Mouse (Mus musculus): Measurements from ENCODE around the gene Cpsf6. TPM values are rescaled to one million over a fixed set of nuclear protein-coding genes. Genes with fewer than 3 reads are reported as not detected.
"Not testable (repeated sequence)": the region's sequence is repeated elsewhere in the genome, so short reads cannot be mapped to it uniquely, and the experiment has no call there.

Gene Cpsf6
- polyA plus RNA-seq, 1 experiment from 2014 or later, result 164 TPM

GRCm38 (mm10) chr10:117393891-117394395 is 14.1 kb upstream of the Cpsf6 start:
- peak overlapping the region; percentile 42 for H3K4me3 ChIP-seq (replicated peaks)
- no peak for ATAC-seq (replicated peaks; ENCODE audit: low FRiP score)
- WGBS, result 65% methylated on average over 11 of the region's 11 CpGs

GRCm38 (mm10) chr10:117393196-117393890 is 13.5 kb upstream of the Cpsf6 start:
- Histone ChIP-seq H3K27ac (peak overlapping the region; percentile 56; the same call in 1 of the 2 replicates), H3K9me3 (replicated peaks) (no peaks in the 10 kb centered on the region), H3K4me3 (replicated peaks) (peak overlapping the region; percentile 42), H3K36me3 (no peaks in the 10 kb centered on the region), H3K4me1 (peaks cover 12% of the 10 kb centered on the region; the same call in 1 of the 2 replicates), H3K4me2 (peak overlapping the region; percentile 75), H3K9ac (peak overlapping the region; percentile 35; the same call in 1 of the 2 replicates), H3K27me3 (0 out of 2 replicates have a peak, but pooled peaks cover 4% of the 10 kb centered on the region)
- WGBS, result 3% methylated on average over 23 of the region's 27 CpGs
- ATAC-seq (replicated peaks; ENCODE audit: low FRiP score), result peak; percentile 65

More at GRCm38 (mm10) chr10:117393891-117394395, 14.1 kb upstream of the Cpsf6 start:
- H3K9ac ChIP-seq, result peak overlapping the region; percentile 35; the same call in 1 of the 2 replicates
- peak overlapping the region; percentile 56; the same call in 1 of the 2 replicates for H3K27ac ChIP-seq
- H3K4me1 ChIP-seq, result peaks cover 12% of the 10 kb centered on the region; the same call in 1 of the 2 replicates
- H3K36me3 ChIP-seq, result no peaks in the 10 kb centered on the region
- H3K27me3 ChIP-seq, result 0 out of 2 replicates have a peak, but pooled peaks cover 4% of the 10 kb centered on the region
- no peaks in the 10 kb centered on the region for H3K9me3 ChIP-seq (replicated peaks)
- H3K4me2 ChIP-seq, result peak overlapping the region; percentile 75

- peak overlapping the region; percentile 42 for H3K4me3 ChIP-seq (replicated peaks)
- H3K27ac ChIP-seq, result 0 out of 2 replicates have a peak overlapping the region, but pooled peaks have one; percentile 15
- H3K4me2 ChIP-seq, result peak overlapping the region; percentile 75
- H3K27me3 ChIP-seq, result 0 out of 2 replicates have a peak, but pooled peaks cover 4% of the 10 kb centered on the region
- no peaks in the 10 kb centered on the region for H3K36me3 ChIP-seq
- 7% methylated on average over 6 of the region's 6 CpGs for WGBS
- ATAC-seq (replicated peaks; ENCODE audit: low FRiP score), result no peak
- H3K4me1 ChIP-seq, result peaks cover 12% of the 10 kb centered on the region; the same call in 1 of the 2 replicates
- no peaks in the 10 kb centered on the region for H3K9me3 ChIP-seq (replicated peaks)
- no peak overlapping the region for H3K9ac ChIP-seq
Observed at GRCm38 (mm10) chr10:117392832-117393195, 13.0 kb upstream of the Cpsf6 start.

- not testable (repeated sequence) for H3K36me3 ChIP-seq; H3K27ac ChIP-seq; H3K27me3 ChIP-seq; H3K9ac ChIP-seq; H3K4me3 ChIP-seq (replicated peaks); H3K4me2 ChIP-seq; H3K9me3 ChIP-seq (replicated peaks); ATAC-seq (replicated peaks; ENCODE audit: low FRiP score)
- peaks cover 12% of the 10 kb centered on the region; the same call in 1 of the 2 replicates for H3K4me1 ChIP-seq
- WGBS, result 82% methylated on average over 1 of the region's 1 CpGs
Observed at GRCm38 (mm10) chr10:117392397-117392796, 12.6 kb upstream of the Cpsf6 start.

GRCm38 (mm10) chr10:117391801-117392200 is 12.0 kb upstream of the Cpsf6 start:
- Histone ChIP-seq H3K9ac (no peak overlapping the region), H3K27me3 (0 out of 2 replicates have a peak, but pooled peaks cover 4% of the 10 kb centered on the region), H3K27ac (no peak overlapping the region), H3K4me2 (no peak overlapping the region), H3K4me1 (peaks cover 11% of the 10 kb centered on the region; the same call in 1 of the 2 replicates), H3K4me3 (replicated peaks) (no peak overlapping the region), H3K9me3 (replicated peaks) (no peaks in the 10 kb centered on the region), H3K36me3 (no peaks in the 10 kb centered on the region)
- WGBS, result 87% methylated on average over 2 of the region's 2 CpGs
- no peak for ATAC-seq (replicated peaks; ENCODE audit: low FRiP score)

- Histone ChIP-seq H3K4me3 (replicated peaks) (no peak overlapping the region), H3K4me2 (no peak overlapping the region), H3K27ac (no peak overlapping the region), H3K9me3 (replicated peaks) (no peaks in the 10 kb centered on the region), H3K27me3 (0 out of 2 replicates have a peak, but pooled peaks cover 4% of the 10 kb centered on the region), H3K36me3 (no peaks in the 10 kb centered on the region), H3K9ac (no peak overlapping the region), H3K4me1 (peaks cover 5% of the 10 kb centered on the region; the same call in 1 of the 2 replicates)
- 31% methylated on average over 5 of the region's 5 CpGs for WGBS
- no peak for ATAC-seq (replicated peaks; ENCODE audit: low FRiP score)
Observed at GRCm38 (mm10) chr10:117391057-117391456, 11.2 kb upstream of the Cpsf6 start.

GRCm38 (mm10) chr10:117389904-117390875 is 10.4 kb upstream of the Cpsf6 start:
- Histone ChIP-seq H3K4me3 (replicated peaks) (no peak overlapping the region), H3K27me3 (0 out of 2 replicates have a peak, but pooled peaks cover 4% of the 10 kb centered on the region), H3K9ac (no peak overlapping the region), H3K4me2 (no peak overlapping the region), H3K36me3 (no peaks in the 10 kb centered on the region), H3K27ac (no peak overlapping the region), H3K9me3 (replicated peaks) (no peaks in the 10 kb centered on the region), H3K4me1 (peaks cover 5% of the 10 kb centered on the region; the same call in 1 of the 2 replicates)
- 56% methylated on average over 31 of the region's 31 CpGs for WGBS
- ATAC-seq (replicated peaks; ENCODE audit: low FRiP score), result no peak

GRCm38 (mm10) chr10:117389371-117389740 is 9.5 kb upstream of the Cpsf6 start:
- Histone ChIP-seq H3K27me3 (0 out of 2 replicates have a peak, but pooled peaks cover 4% of the 10 kb centered on the region), H3K36me3 (no peaks in the 10 kb centered on the region), H3K27ac (no peak overlapping the region), H3K9ac (no peak overlapping the region), H3K4me3 (replicated peaks) (no peak overlapping the region), H3K4me2 (no peak overlapping the region), H3K9me3 (replicated peaks) (no peaks in the 10 kb centered on the region), H3K4me1 (peaks cover 5% of the 10 kb centered on the region; the same call in 1 of the 2 replicates)
- ATAC-seq (replicated peaks; ENCODE audit: low FRiP score), result no peak
- 90% methylated on average over 1 of the region's 1 CpGs for WGBS

- Histone ChIP-seq H3K27me3 (0 out of 2 replicates have a peak, but pooled peaks cover 4% of the 10 kb centered on the region), H3K9me3 (replicated peaks) (no peaks in the 10 kb centered on the region), H3K9ac (no peak overlapping the region), H3K4me2 (no peak overlapping the region), H3K27ac (no peak overlapping the region), H3K36me3 (no peaks in the 10 kb centered on the region), H3K4me3 (replicated peaks) (no peak overlapping the region), H3K4me1 (peaks cover 4% of the 10 kb centered on the region; the same call in 1 of the 2 replicates)
- no peak for ATAC-seq (replicated peaks; ENCODE audit: low FRiP score)
- WGBS, result 56% methylated on average over 2 of the region's 2 CpGs
Observed at GRCm38 (mm10) chr10:117388637-117389370, 9.0 kb upstream of the Cpsf6 start.

- not testable (repeated sequence) for H3K9me3 ChIP-seq (replicated peaks); H3K9ac ChIP-seq; H3K27me3 ChIP-seq; H3K36me3 ChIP-seq; H3K4me1 ChIP-seq; ATAC-seq (replicated peaks; ENCODE audit: low FRiP score); H3K27ac ChIP-seq; H3K4me2 ChIP-seq; H3K4me3 ChIP-seq (replicated peaks)
- 36% methylated on average over 3 of the region's 3 CpGs for whole genome bisulfite sequencing
Observed at GRCm38 (mm10) chr10:117387961-117388636, 8.3 kb upstream of the Cpsf6 start.
